Mouse (Mus musculus) MEL (cell line): ENCODE results near the gene Crtap.

Experiments used
- CHD2 ChIP-seq: IDR thresholded peaks from 2 replicates; pipeline ENCODE4 v1.6.1; 2011; ENCODE audit warnings: low read length, improper control_type of control experiment
- CTCF ChIP-seq, 3 experiments: IDR thresholded peaks in 2 of 3; conservative IDR thresholded peaks in 1 of 3; 2 replicates each; pipeline ENCODE4 v1.5.1; 2011 to 2012; ENCODE audit warnings: low read length in 3 of 3, low read depth in 2 of 3, mild to moderate bottlenecking in 2 of 3, improper control_type of control experiment in 1 of 3, inconsistent platforms in 1 of 3, mixed read lengths in 1 of 3, moderate library complexity in 1 of 3; ENCODE audit not compliant: control insufficient read depth in 1 of 3, insufficient read depth in 1 of 3, poor library complexity in 1 of 3, severe bottlenecking in 1 of 3
- EP300 ChIP-seq, 2 experiments: IDR thresholded peaks; 2 replicates each; pipeline ENCODE4 v1.6.1; 2011; ENCODE audit warnings: improper control_type of control experiment in 2 of 2, low read length in 2 of 2, low read depth in 1 of 2, mild to moderate bottlenecking in 1 of 2
- GATA1 ChIP-seq: IDR thresholded peaks from 2 replicates; pipeline ENCODE4 v1.6.1; 2011; ENCODE audit warnings: low read depth, low read length, improper control_type of control experiment
- KAT2A ChIP-seq: conservative IDR thresholded peaks from 2 replicates; pipeline ENCODE4 v1.6.1; 2012; ENCODE audit warnings: low read depth, low read length, improper control_type of control experiment, inconsistent platforms
- MAZ ChIP-seq: IDR thresholded peaks from 2 replicates; pipeline ENCODE4 v1.6.1; 2012; ENCODE audit warnings: low read depth, mild to moderate bottlenecking, inconsistent platforms, low read length, improper control_type of control experiment
- NELFE ChIP-seq: IDR thresholded peaks from 2 replicates; pipeline ENCODE4 v1.6.1; 2011; ENCODE audit warnings: low read depth, low read length, improper control_type of control experiment
- POLR2A ChIP-seq, 2 experiments: IDR thresholded peaks; 2 replicates each; pipeline ENCODE4 v1.6.1; 2011 to 2012; ENCODE audit warnings: low read length in 2 of 2, mild to moderate bottlenecking in 2 of 2, control low read depth in 1 of 2, improper control_type of control experiment in 1 of 2, low read depth in 1 of 2, moderate library complexity in 1 of 2; ENCODE audit not compliant: control insufficient read depth in 1 of 2, insufficient read depth in 1 of 2, poor library complexity in 1 of 2
- POLR2AphosphoS5 ChIP-seq: IDR thresholded peaks from 2 replicates; pipeline ENCODE4 v1.6.1; 2012; ENCODE audit warnings: low read depth, borderline replicate concordance, mild to moderate bottlenecking, inconsistent platforms, low read length, moderate library complexity, mixed read lengths
- RAD21 ChIP-seq: IDR thresholded peaks from 2 replicates; pipeline ENCODE4 v1.6.1; 2011; ENCODE audit warnings: mild to moderate bottlenecking, low read depth, low read length, improper control_type of control experiment
- SIN3A ChIP-seq: IDR thresholded peaks from 2 replicates; pipeline ENCODE4 v1.6.1; 2012; ENCODE audit warnings: low read length, improper control_type of control experiment, inconsistent platforms
- UBTF ChIP-seq: IDR thresholded peaks from 2 replicates; pipeline ENCODE4 v1.6.1; 2012; ENCODE audit warnings: low read depth, mild to moderate bottlenecking, inconsistent platforms, low read length, improper control_type of control experiment, moderate library complexity, borderline replicate concordance; ENCODE audit not compliant: insufficient read depth
- ZC3H11A ChIP-seq: IDR thresholded peaks from 2 replicates; pipeline ENCODE4 v1.6.1; 2012; ENCODE audit warnings: low read depth, mild to moderate bottlenecking, inconsistent platforms, low read length, improper control_type of control experiment
- ZMIZ1 ChIP-seq: IDR thresholded peaks from 2 replicates; pipeline ENCODE4 v1.6.1; 2012; ENCODE audit warnings: low read depth, mild to moderate bottlenecking, inconsistent platforms, low read length, improper control_type of control experiment, moderate library complexity

DNA sequence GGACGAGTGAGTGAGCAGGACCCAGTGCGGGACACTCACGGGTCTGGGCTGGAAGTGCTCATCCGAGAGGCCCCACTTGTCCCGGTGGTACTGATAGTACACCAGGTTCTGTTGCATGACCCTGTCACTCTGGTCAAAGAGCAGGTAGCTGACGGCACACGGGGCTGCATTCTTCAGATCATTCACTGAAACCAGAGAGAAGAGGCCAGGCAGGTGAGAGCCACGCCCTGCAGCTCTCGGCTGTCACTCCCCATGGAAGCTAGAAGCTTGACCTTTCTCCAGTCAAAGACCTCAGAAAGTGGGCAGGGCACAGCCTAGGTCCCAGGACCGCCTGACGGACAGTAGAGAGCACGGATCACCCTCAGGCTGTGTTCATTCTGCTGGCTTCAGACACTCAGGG is 10.6 kb downstream of the Crtap start:
- TF ChIP-seq CTCF (IDR thresholded peaks at IDR 0.05 in 2 of 3, conservative IDR thresholded peaks at IDR 0.05 in 1 of 3; ENCODE audit: control insufficient read depth in 1 of 3, insufficient read depth in 1 of 3, low read depth in 2 of 3, low read length in 3 of 3, poor library complexity in 1 of 3, severe bottlenecking in 1 of 3), result no peak
- no peak for TF ChIP-seq CHD2
- no peak; a peak in 1 of 4 replicates for TF ChIP-seq POLR2A (IDR thresholded peaks at IDR 0.05; ENCODE audit: control insufficient read depth in 1 of 2, insufficient read depth in 1 of 2, low read depth in 1 of 2, low read length in 2 of 2, poor library complexity in 1 of 2)
- TF ChIP-seq UBTF, result no peak
- TF ChIP-seq NELFE, result no peak
- TF ChIP-seq POLR2AphosphoS5, result no peak
- TF ChIP-seq KAT2A, result no peak
- no peak for TF ChIP-seq ZC3H11A
- no peak for TF ChIP-seq ZMIZ1
- TF ChIP-seq MAZ, result no peak
- no peak for TF ChIP-seq EP300 (IDR thresholded peaks at IDR 0.05; ENCODE audit: low read depth in 1 of 2, low read length in 2 of 2)
- no peak for TF ChIP-seq GATA1
- TF ChIP-seq SIN3A, result no peak
- TF ChIP-seq RAD21, result no peak
